Mouse (Mus musculus) urinary bladder, postnatal 36 days (tissue): ENCODE measurements around the gene Mrps31.
A peak's percentile ranks its signal among the peaks of the same experiment; 100 is the strongest.

Experiments used
- DNase-seq, 2 experiments: peaks; one replicate each; pipeline ENCODE4 v3.0.0; 2022; ENCODE audit warnings: low spot score in 2 of 2, mixed read lengths in 1 of 2

The Mrps31 gene

GRCm38 (mm10) chr8:22411282-22411702 is at the start of gene Mrps31:
Mrps31 (plus strand) TSS chr8:22411361.
- DNase-seq = peak; percentile 77 to 80

- DNase-seq = no peak
Measured at GRCm38 (mm10) chr8:22376311-22376710, 34.9 kb upstream of the Mrps31 start.

GRCm38 (mm10) chr8:22376903-22377302 is 34.3 kb upstream of the Mrps31 start:
- peak; percentile 3 to 37 for DNase-seq

GRCm38 (mm10) chr8:22380934-22381333 is 30.2 kb upstream of the Mrps31 start:
- DNase-seq = no peak

- DNase-seq = no peak
Measured at GRCm38 (mm10) chr8:22382824-22383595, 28.2 kb upstream of the Mrps31 start.

- DNase-seq = no peak
Measured at GRCm38 (mm10) chr8:22385158-22385557, 26.0 kb upstream of the Mrps31 start.

- no peak for DNase-seq
Measured at GRCm38 (mm10) chr8:22389874-22390273, 21.3 kb upstream of the Mrps31 start.

GRCm38 (mm10) chr8:22390766-22391463 is 20.2 kb upstream of the Mrps31 start:
- no peak for DNase-seq

- no peak for DNase-seq
Measured at GRCm38 (mm10) chr8:22394471-22394870, 16.7 kb upstream of the Mrps31 start.

GRCm38 (mm10) chr8:22395256-22395655 is 15.9 kb upstream of the Mrps31 start:
- no peak for DNase-seq

- no peak for DNase-seq
Measured at GRCm38 (mm10) chr8:22397811-22398141, 13.4 kb upstream of the Mrps31 start.

GRCm38 (mm10) chr8:22398142-22398951 is 12.8 kb upstream of the Mrps31 start, which contains the start of gene Slc25a15:
Slc25a15 (minus strand) TSS chr8:22398597.
- peak; percentile 84 to 88 for DNase-seq

GRCm38 (mm10) chr8:22399285-22399880 is 11.8 kb upstream of the Mrps31 start:
- DNase-seq = no peak

- no peak for DNase-seq
Measured at GRCm38 (mm10) chr8:22400593-22400992, 10.6 kb upstream of the Mrps31 start.

- DNase-seq = no peak
Measured at GRCm38 (mm10) chr8:22403235-22403634, 7.9 kb upstream of the Mrps31 start.

GRCm38 (mm10) chr8:22405733-22406132 is 5.4 kb upstream of the Mrps31 start:
- DNase-seq = no peak

- DNase-seq = no peak
Measured at GRCm38 (mm10) chr8:22410688-22411281, 376 bp upstream of the Mrps31 start.

- DNase-seq = no peak
Measured at GRCm38 (mm10) chr8:22411971-22412370, 810 bp downstream of the Mrps31 start.
